Mouse (Mus musculus) stomach, embryonic 16.5 days (tissue): ENCODE data around the gene Zmym4. TPM values are rescaled to one million over a fixed set of nuclear protein-coding genes. Genes with fewer than 3 reads are reported as not detected.
"Not testable (repeated sequence)": the region's sequence is repeated elsewhere in the genome, so short reads cannot be mapped to it uniquely, and the experiment has no call there.

Experiments
- ATAC-seq: fragments of 200-750 bp; cut with Nextera tagmentation; 2 replicates; pipeline ENCODE4 v1.8.0; 2017; ENCODE audit warnings: moderate number of reproducible peaks, moderate TSS enrichment; ENCODE audit not compliant: insufficient read depth, low FRiP score
- H3K27ac ChIP-seq: fragments of 300-500 bp; sonication (generic); 2 replicates; pipeline ENCODE4 v1.5.1; 2014; ENCODE audit warnings: low read length
- H3K27me3 ChIP-seq: fragments of 300-500 bp; sonication (generic); 2 replicates; pipeline ENCODE4 v1.6.1; 2014; ENCODE audit warnings: low read length, control low read depth, mixed read lengths; ENCODE audit not compliant: control insufficient read depth, insufficient read depth
- H3K36me3 ChIP-seq: fragments of 300-500 bp; sonication (generic); 2 replicates; pipeline ENCODE4 v1.6.1; 2014; ENCODE audit warnings: low read length; ENCODE audit not compliant: control insufficient read depth, insufficient read depth
- H3K4me1 ChIP-seq: fragments of 300-500 bp; sonication (generic); 2 replicates; pipeline ENCODE4 v1.6.1; 2014; ENCODE audit warnings: low read length, control low read depth, mixed read lengths; ENCODE audit not compliant: control insufficient read depth, insufficient read depth
- H3K4me2 ChIP-seq: fragments of 300-500 bp; sonication (generic); 2 replicates; pipeline ENCODE4 v1.6.1; 2014; ENCODE audit warnings: low read depth, low read length, mixed read lengths
- H3K4me3 ChIP-seq: fragments of 300-500 bp; sonication (generic); replicated peaks from 2 replicates; pipeline ENCODE4 v1.5.1; 2014; ENCODE audit warnings: mild to moderate bottlenecking, low read length
- H3K9ac ChIP-seq: fragments of 300-500 bp; sonication (generic); 2 replicates; pipeline ENCODE4 v1.6.1; 2014; ENCODE audit warnings: low read length
- H3K9me3 ChIP-seq: fragments of 300-500 bp; sonication (generic); replicated peaks from 2 replicates; pipeline ENCODE4 v1.6.1; 2016; ENCODE audit warnings: low read length, control low read depth; ENCODE audit not compliant: control insufficient read depth
- WGBS: fragments of 180-500 bp; shearing (Covaris S2); extraction: QIAGEN DNeasy Blood & Tissue Kit; methylation state at CpG from one replicate; pipeline ENCODE4 v1.1.7; 2014; 5-methylcytosine and 5-hydroxymethylcytosine counted together
- polyA plus RNA-seq: library from polyadenylated mRNA; unstranded; fragments of >200 nt; fragmentation: Nextera tagmentation; extraction: Ambion mirVana; gene quantifications from 2 replicates; pipeline ENCODE4 v1.2.1, GENCODE M21; 2015

Zmym4 gene
- polyA plus RNA-seq, 1 experiment from 2014 or later = 16.6 TPM

GRCm38 (mm10) chr4:126958261-126958660 lies 9.7 kb downstream of the Zmym4 start:
- 77% methylated on average over 2 of the region's 2 CpGs for WGBS
- no peak overlapping the region for H3K4me2 ChIP-seq
- H3K4me3 ChIP-seq = no peak overlapping the region
- H3K9ac ChIP-seq = no peak overlapping the region
- H3K27ac ChIP-seq = no peak overlapping the region
- H3K4me1 ChIP-seq = no peaks in the 10 kb centered on the region; the same call in 1 of the 2 replicates
- no peaks in the 10 kb centered on the region for H3K27me3 ChIP-seq
- no peak for ATAC-seq
- H3K9me3 ChIP-seq = no peaks in the 10 kb centered on the region
- no peaks in the 10 kb centered on the region for H3K36me3 ChIP-seq

GRCm38 (mm10) chr4:126957434-126957833 lies 10.5 kb downstream of the Zmym4 start:
- no peak for ATAC-seq
- H3K9me3 ChIP-seq = no peaks in the 10 kb centered on the region
- H3K4me2 ChIP-seq = no peak overlapping the region
- no peaks in the 10 kb centered on the region for H3K36me3 ChIP-seq
- no peak overlapping the region for H3K27ac ChIP-seq
- no peaks in the 10 kb centered on the region for H3K27me3 ChIP-seq
- H3K4me3 ChIP-seq = no peak overlapping the region
- H3K9ac ChIP-seq = no peak overlapping the region
- 76% methylated on average over 3 of the region's 3 CpGs for WGBS
- H3K4me1 ChIP-seq = no peaks in the 10 kb centered on the region; the same call in 1 of the 2 replicates

- H3K4me2 ChIP-seq, H3K27me3 ChIP-seq, H3K4me1 ChIP-seq, H3K9ac ChIP-seq, H3K36me3 ChIP-seq, H3K9me3 ChIP-seq, H3K4me3 ChIP-seq, ATAC-seq, H3K27ac ChIP-seq: not testable (repeated sequence)
- 90% methylated on average over 4 of the region's 4 CpGs for WGBS
Measured at GRCm38 (mm10) chr4:126950801-126951200, 17.1 kb downstream of the Zmym4 start.

- Histone ChIP-seq H3K27ac (no peak overlapping the region), H3K9me3 (no peaks in the 10 kb centered on the region), H3K4me1 (no peaks in the 10 kb centered on the region), H3K9ac (no peak overlapping the region), H3K27me3 (no peaks in the 10 kb centered on the region), H3K4me2 (no peak overlapping the region), H3K4me3 (no peak overlapping the region), H3K36me3 (peaks cover 3% of the 10 kb centered on the region; the same call in 1 of the 2 replicates)
- ATAC-seq = no peak
- WGBS = 88% methylated on average over 3 of the region's 3 CpGs
Measured at GRCm38 (mm10) chr4:126943421-126943820, 24.5 kb downstream of the Zmym4 start.

GRCm38 (mm10) chr4:126942846-126943245 lies 25.1 kb downstream of the Zmym4 start:
- H3K4me3 ChIP-seq = no peak overlapping the region
- peaks cover 3% of the 10 kb centered on the region; the same call in 1 of the 2 replicates for H3K36me3 ChIP-seq
- H3K27ac ChIP-seq = no peak overlapping the region
- WGBS = 96% methylated on average over 3 of the region's 3 CpGs
- no peaks in the 10 kb centered on the region for H3K4me1 ChIP-seq
- no peak overlapping the region for H3K4me2 ChIP-seq
- H3K9me3 ChIP-seq = no peaks in the 10 kb centered on the region
- H3K9ac ChIP-seq = no peak overlapping the region
- ATAC-seq = no peak
- H3K27me3 ChIP-seq = no peaks in the 10 kb centered on the region

- 86% methylated on average over 1 of the region's 1 CpGs for WGBS
- no peaks in the 10 kb centered on the region for H3K27me3 ChIP-seq
- no peak overlapping the region for H3K4me2 ChIP-seq
- ATAC-seq = no peak
- H3K4me3 ChIP-seq = no peak overlapping the region
- no peaks in the 10 kb centered on the region for H3K4me1 ChIP-seq
- H3K36me3 ChIP-seq = no peaks in the 10 kb centered on the region; the same call in 1 of the 2 replicates
- no peaks in the 10 kb centered on the region for H3K9me3 ChIP-seq
- no peak overlapping the region for H3K9ac ChIP-seq
- no peak overlapping the region for H3K27ac ChIP-seq
Measured at GRCm38 (mm10) chr4:126927701-126928100, 40.2 kb downstream of the Zmym4 start.

- H3K9ac ChIP-seq = no peak overlapping the region
- H3K9me3 ChIP-seq = no peaks in the 10 kb centered on the region
- no peaks in the 10 kb centered on the region for H3K27me3 ChIP-seq
- H3K36me3 ChIP-seq = peaks cover 20% of the 10 kb centered on the region
- no peak overlapping the region for H3K4me2 ChIP-seq
- ATAC-seq = no peak
- no peak overlapping the region for H3K4me3 ChIP-seq
- no peak overlapping the region for H3K27ac ChIP-seq
- 85% methylated on average over 8 of the region's 8 CpGs for WGBS
- no peaks in the 10 kb centered on the region for H3K4me1 ChIP-seq
Measured at GRCm38 (mm10) chr4:126889879-126890278, 78.1 kb downstream of the Zmym4 start.

GRCm38 (mm10) chr4:126885953-126886352 lies 82.0 kb downstream of the Zmym4 start:
- 33% methylated on average over 1 of the region's 1 CpGs for WGBS
- no peak overlapping the region for H3K9ac ChIP-seq
- H3K4me2 ChIP-seq = no peak overlapping the region
- peaks cover 24% of the 10 kb centered on the region for H3K36me3 ChIP-seq
- H3K27ac ChIP-seq = no peak overlapping the region
- no peaks in the 10 kb centered on the region for H3K27me3 ChIP-seq
- H3K4me1 ChIP-seq = no peaks in the 10 kb centered on the region
- no peak for ATAC-seq
- no peaks in the 10 kb centered on the region for H3K9me3 ChIP-seq
- H3K4me3 ChIP-seq = no peak overlapping the region

GRCm38 (mm10) chr4:126883602-126884001 lies 84.3 kb downstream of the Zmym4 start:
- no peaks in the 10 kb centered on the region for H3K4me1 ChIP-seq
- H3K4me2 ChIP-seq = no peak overlapping the region
- WGBS = 91% methylated on average over 5 of the region's 5 CpGs
- peaks cover 11% of the 10 kb centered on the region for H3K36me3 ChIP-seq
- no peak overlapping the region for H3K9ac ChIP-seq
- H3K9me3 ChIP-seq = no peaks in the 10 kb centered on the region
- no peak for ATAC-seq
- no peak overlapping the region for H3K4me3 ChIP-seq
- no peaks in the 10 kb centered on the region for H3K27me3 ChIP-seq
- H3K27ac ChIP-seq = no peak overlapping the region
